Mouse (Mus musculus): ENCODE data around the gene Racgap1. TPM values are rescaled to one million over a fixed set of nuclear protein-coding genes. Genes with fewer than 3 reads are reported as not detected.

Gene Racgap1
- polyA plus RNA-seq, 1 experiment, result 2.6 TPM

- Histone ChIP-seq H3K27me3 (replicated peaks; ENCODE audit: control insufficient read depth, insufficient read depth, low read length) (no peaks in the 10 kb centered on the region), H3K36me3 (ENCODE audit: control insufficient read depth, insufficient read depth, low read length) (no peaks in the 10 kb centered on the region), H3K4me3 (ENCODE audit: insufficient read depth, low read depth, low read length) (no peak overlapping the region), H3K4me1 (ENCODE audit: control insufficient read depth, insufficient read depth, low read length) (peaks cover 3% of the 10 kb centered on the region; the same call in 1 of the 2 replicates), H3K27ac (ENCODE audit: insufficient read depth, low read depth, low read length) (no peak overlapping the region)
- 89% methylated on average over 10 of the region's 10 CpGs for whole genome bisulfite sequencing
- DNase-seq, result no peak
- no peak for TF ChIP-seq CTCF (conservative IDR thresholded peaks at IDR 0.05; ENCODE audit: insufficient read depth, insufficient read length, low read depth, low read length)
- no peak for TF ChIP-seq POLR2A (IDR thresholded peaks at IDR 0.05; ENCODE audit: low read depth, low read length)
These were observed 7.6 kb downstream of the Racgap1 start for GRCm38 (mm10) chr15:99643832-99644231.

GRCm38 (mm10) chr15:99642622-99643021 is 8.8 kb downstream of the Racgap1 start:
- Histone ChIP-seq H3K4me3 (ENCODE audit: insufficient read depth, low read depth, low read length) (no peak overlapping the region), H3K4me1 (ENCODE audit: control insufficient read depth, insufficient read depth, low read length) (peaks cover 3% of the 10 kb centered on the region; the same call in 1 of the 2 replicates), H3K27ac (ENCODE audit: insufficient read depth, low read depth, low read length) (no peak overlapping the region), H3K36me3 (ENCODE audit: control insufficient read depth, insufficient read depth, low read length) (no peaks in the 10 kb centered on the region), H3K27me3 (replicated peaks; ENCODE audit: control insufficient read depth, insufficient read depth, low read length) (no peaks in the 10 kb centered on the region)
- WGBS, result 88% methylated on average over 6 of the region's 6 CpGs
- no peak for DNase-seq
- TF ChIP-seq POLR2A (IDR thresholded peaks at IDR 0.05; ENCODE audit: low read depth, low read length) (no peak), CTCF (conservative IDR thresholded peaks at IDR 0.05; ENCODE audit: insufficient read depth, insufficient read length, low read depth, low read length) (no peak)

- H3K4me1 ChIP-seq (ENCODE audit: control insufficient read depth, insufficient read depth, low read length), result no peaks in the 10 kb centered on the region
- TF ChIP-seq POLR2A (IDR thresholded peaks at IDR 0.05; ENCODE audit: low read depth, low read length) (no peak), CTCF (conservative IDR thresholded peaks at IDR 0.05; ENCODE audit: insufficient read depth, insufficient read length, low read depth, low read length) (no peak)
- H3K4me3 ChIP-seq (ENCODE audit: insufficient read depth, low read depth, low read length), result no peak overlapping the region
- H3K36me3 ChIP-seq (ENCODE audit: control insufficient read depth, insufficient read depth, low read length), result no peaks in the 10 kb centered on the region
- H3K27ac ChIP-seq (ENCODE audit: insufficient read depth, low read depth, low read length), result no peak overlapping the region
- no peak for DNase-seq
- H3K27me3 ChIP-seq (replicated peaks; ENCODE audit: control insufficient read depth, insufficient read depth, low read length), result no peaks in the 10 kb centered on the region
- WGBS, result 92% methylated on average over 5 of the region's 5 CpGs
These were observed 13.4 kb downstream of the Racgap1 start for GRCm38 (mm10) chr15:99638124-99638485.

- TF ChIP-seq CTCF (conservative IDR thresholded peaks at IDR 0.05; ENCODE audit: insufficient read depth, insufficient read length, low read depth, low read length), result no peak
- TF ChIP-seq POLR2A (IDR thresholded peaks at IDR 0.05; ENCODE audit: low read depth, low read length), result no peak
- Histone ChIP-seq H3K4me3 (ENCODE audit: insufficient read depth, low read depth, low read length) (no peak overlapping the region), H3K4me1 (ENCODE audit: control insufficient read depth, insufficient read depth, low read length) (no peaks in the 10 kb centered on the region), H3K27me3 (replicated peaks; ENCODE audit: control insufficient read depth, insufficient read depth, low read length) (no peaks in the 10 kb centered on the region), H3K36me3 (ENCODE audit: control insufficient read depth, insufficient read depth, low read length) (no peaks in the 10 kb centered on the region), H3K27ac (ENCODE audit: insufficient read depth, low read depth, low read length) (no peak overlapping the region)
- DNase-seq, result no peak
- 90% methylated on average over 12 of the region's 12 CpGs for WGBS
These were observed 13.9 kb downstream of the Racgap1 start for GRCm38 (mm10) chr15:99637405-99638123.

GRCm38 (mm10) chr15:99634702-99635101 is 16.8 kb downstream of the Racgap1 start:
- H3K27ac ChIP-seq (ENCODE audit: insufficient read depth, low read depth, low read length), result no peak overlapping the region
- no peak for DNase-seq
- H3K36me3 ChIP-seq (ENCODE audit: control insufficient read depth, insufficient read depth, low read length), result no peaks in the 10 kb centered on the region
- H3K27me3 ChIP-seq (replicated peaks; ENCODE audit: control insufficient read depth, insufficient read depth, low read length), result no peaks in the 10 kb centered on the region
- H3K4me3 ChIP-seq (ENCODE audit: insufficient read depth, low read depth, low read length), result no peak overlapping the region
- H3K4me1 ChIP-seq (ENCODE audit: control insufficient read depth, insufficient read depth, low read length), result no peaks in the 10 kb centered on the region
- TF ChIP-seq CTCF (conservative IDR thresholded peaks at IDR 0.05; ENCODE audit: insufficient read depth, insufficient read length, low read depth, low read length) (no peak), POLR2A (IDR thresholded peaks at IDR 0.05; ENCODE audit: low read depth, low read length) (no peak)
- WGBS, result 87% methylated on average over 7 of the region's 7 CpGs

- H3K4me3 ChIP-seq (ENCODE audit: insufficient read depth, low read depth, low read length), result no peak overlapping the region
- DNase-seq, result no peak
- TF ChIP-seq CTCF (conservative IDR thresholded peaks at IDR 0.05; ENCODE audit: insufficient read depth, insufficient read length, low read depth, low read length) (no peak), POLR2A (IDR thresholded peaks at IDR 0.05; ENCODE audit: low read depth, low read length) (no peak)
- H3K27me3 ChIP-seq (replicated peaks; ENCODE audit: control insufficient read depth, insufficient read depth, low read length), result no peaks in the 10 kb centered on the region
- no peaks in the 10 kb centered on the region for H3K36me3 ChIP-seq (ENCODE audit: control insufficient read depth, insufficient read depth, low read length)
- no peak overlapping the region for H3K27ac ChIP-seq (ENCODE audit: insufficient read depth, low read depth, low read length)
- H3K4me1 ChIP-seq (ENCODE audit: control insufficient read depth, insufficient read depth, low read length), result no peaks in the 10 kb centered on the region
These were observed 19.8 kb downstream of the Racgap1 start for GRCm38 (mm10) chr15:99631618-99632017.

GRCm38 (mm10) chr15:99622063-99622462 is 29.4 kb downstream of the Racgap1 start:
- no peak for TF ChIP-seq CTCF (conservative IDR thresholded peaks at IDR 0.05; ENCODE audit: insufficient read depth, insufficient read length, low read depth, low read length)
- no peak for TF ChIP-seq POLR2A (IDR thresholded peaks at IDR 0.05; ENCODE audit: low read depth, low read length)
- H3K27ac ChIP-seq (ENCODE audit: insufficient read depth, low read depth, low read length), result no peak overlapping the region
- no peaks in the 10 kb centered on the region for H3K36me3 ChIP-seq (ENCODE audit: control insufficient read depth, insufficient read depth, low read length)
- no peak for DNase-seq
- WGBS, result 93% methylated on average over 11 of the region's 11 CpGs
- H3K4me3 ChIP-seq (ENCODE audit: insufficient read depth, low read depth, low read length), result no peak overlapping the region
- H3K4me1 ChIP-seq (ENCODE audit: control insufficient read depth, insufficient read depth, low read length), result no peaks in the 10 kb centered on the region
- H3K27me3 ChIP-seq (replicated peaks; ENCODE audit: control insufficient read depth, insufficient read depth, low read length), result no peaks in the 10 kb centered on the region; the same call in 1 of the 2 replicates
